Mouse (Mus musculus): ENCODE data around the gene Baz1b. TPM values are rescaled to one million over a fixed set of nuclear protein-coding genes. Genes with fewer than 3 reads are reported as not detected.

Gene Baz1b
- polyA plus RNA-seq, 1 experiment from 2014 or later, result 37.0 TPM

- no peak overlapping the region for H3K9ac ChIP-seq
- peak overlapping the region; percentile 74 for H3K27ac ChIP-seq
- H3K4me2 ChIP-seq (replicated peaks), result no peak overlapping the region
- peaks cover 10% of the 10 kb centered on the region; the same call in 1 of the 2 replicates for H3K27me3 ChIP-seq (ENCODE audit: control insufficient read depth, insufficient read depth, low read length)
- H3K9me3 ChIP-seq (ENCODE audit: control insufficient read depth, low read length), result no peaks in the 10 kb centered on the region
- no peaks in the 10 kb centered on the region for H3K36me3 ChIP-seq (replicated peaks; ENCODE audit: control insufficient read depth, insufficient read depth)
- peak; percentile 84 for ATAC-seq (ENCODE audit: low FRiP score)
- H3K4me3 ChIP-seq (replicated peaks; ENCODE audit: low read length), result no peak overlapping the region
- WGBS, result 5% methylated on average over 12 of the region's 12 CpGs
- peaks cover 11% of the 10 kb centered on the region; the same call in 1 of the 2 replicates for H3K4me1 ChIP-seq (replicated peaks; ENCODE audit: control insufficient read depth, insufficient read depth, low read length)
- peak; percentile 77 for DNase-seq (ENCODE audit: low spot score)
Measured at GRCm38 (mm10) chr5:135253741-135254401, 66.8 kb downstream of the Baz1b start.

GRCm38 (mm10) chr5:135256166-135256565 is 69.1 kb downstream of the Baz1b start:
- H3K27ac ChIP-seq, result no peak overlapping the region
- 96% methylated on average over 3 of the region's 3 CpGs for WGBS
- H3K36me3 ChIP-seq (replicated peaks; ENCODE audit: control insufficient read depth, insufficient read depth), result no peaks in the 10 kb centered on the region
- H3K27me3 ChIP-seq (ENCODE audit: control insufficient read depth, insufficient read depth, low read length), result no peaks in the 10 kb centered on the region
- peaks cover 11% of the 10 kb centered on the region; the same call in 1 of the 2 replicates for H3K4me1 ChIP-seq (replicated peaks; ENCODE audit: control insufficient read depth, insufficient read depth, low read length)
- no peak overlapping the region for H3K4me3 ChIP-seq (replicated peaks; ENCODE audit: low read length)
- no peak for ATAC-seq (ENCODE audit: low FRiP score)
- no peak overlapping the region for H3K9ac ChIP-seq
- H3K9me3 ChIP-seq (ENCODE audit: control insufficient read depth, low read length), result no peaks in the 10 kb centered on the region
- H3K4me2 ChIP-seq (replicated peaks), result no peak overlapping the region
- DNase-seq (ENCODE audit: low spot score), result no peak

GRCm38 (mm10) chr5:135257559-135257958 is 70.5 kb downstream of the Baz1b start:
- no peak overlapping the region for H3K9ac ChIP-seq
- H3K27ac ChIP-seq, result peak overlapping the region; percentile 65
- no peaks in the 10 kb centered on the region for H3K36me3 ChIP-seq (replicated peaks; ENCODE audit: control insufficient read depth, insufficient read depth)
- no peak overlapping the region for H3K4me3 ChIP-seq (replicated peaks; ENCODE audit: low read length)
- DNase-seq (ENCODE audit: low spot score) (no peak), ATAC-seq (ENCODE audit: low FRiP score) (no peak)
- no peaks in the 10 kb centered on the region for H3K9me3 ChIP-seq (ENCODE audit: control insufficient read depth, low read length)
- no peaks in the 10 kb centered on the region for H3K27me3 ChIP-seq (ENCODE audit: control insufficient read depth, insufficient read depth, low read length)
- H3K4me2 ChIP-seq (replicated peaks), result no peak overlapping the region
- WGBS, result 80% methylated on average over 12 of the region's 12 CpGs
- H3K4me1 ChIP-seq (replicated peaks; ENCODE audit: control insufficient read depth, insufficient read depth, low read length), result peaks cover 11% of the 10 kb centered on the region; the same call in 1 of the 2 replicates

- Histone ChIP-seq H3K4me1 (replicated peaks; ENCODE audit: control insufficient read depth, insufficient read depth, low read length) (0 out of 2 replicates have a peak, but pooled peaks cover 5% of the 10 kb centered on the region), H3K9me3 (ENCODE audit: control insufficient read depth, low read length) (no peaks in the 10 kb centered on the region), H3K27me3 (ENCODE audit: control insufficient read depth, insufficient read depth, low read length) (no peaks in the 10 kb centered on the region), H3K4me2 (replicated peaks) (peak overlapping the region; percentile 45), H3K36me3 (replicated peaks; ENCODE audit: control insufficient read depth, insufficient read depth) (no peaks in the 10 kb centered on the region), H3K4me3 (replicated peaks; ENCODE audit: low read length) (peak overlapping the region; percentile 17; the same call in 1 of the 2 replicates), H3K9ac (peak overlapping the region; percentile 50), H3K27ac (peak overlapping the region; percentile 81)
- ATAC-seq (ENCODE audit: low FRiP score), result 0 out of 2 replicates have a peak, but pooled peaks have one; percentile 45
- 14% methylated on average over 30 of the region's 30 CpGs for WGBS
- peak; percentile 60 for DNase-seq (ENCODE audit: low spot score)
Measured at GRCm38 (mm10) chr5:135258280-135259150, 71.5 kb downstream of the Baz1b start.

DNA sequence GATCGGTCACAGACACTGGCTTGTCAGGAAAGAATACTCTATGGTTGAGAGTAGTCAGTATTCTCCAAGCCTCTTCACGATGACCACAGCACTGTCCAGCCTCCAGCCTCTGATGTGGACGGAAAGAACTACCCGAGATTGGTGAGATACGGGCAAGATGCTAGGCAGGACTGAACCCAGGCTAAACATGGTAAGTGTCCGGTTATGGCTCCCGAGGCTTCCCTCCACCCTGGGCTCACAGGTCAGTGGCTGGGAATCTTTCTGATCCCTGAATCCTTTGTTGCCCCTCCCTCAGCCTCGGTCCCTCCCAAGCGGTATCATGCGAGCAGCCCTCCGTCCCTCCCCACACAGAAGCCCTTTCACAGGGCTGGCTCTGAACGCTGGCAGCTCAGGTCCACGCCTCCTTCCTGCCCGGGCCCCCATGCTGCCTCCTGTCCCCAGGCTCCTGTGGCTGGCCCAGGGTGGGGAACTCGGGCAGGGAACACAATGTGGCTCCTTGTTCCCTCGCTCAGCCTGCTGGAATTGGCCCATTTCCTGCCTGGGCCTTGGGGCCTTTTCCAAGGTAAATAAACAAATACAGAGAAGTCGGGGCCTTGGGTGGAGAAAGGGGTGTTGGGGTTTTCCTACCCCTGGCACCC is 76.9 kb downstream of the Baz1b start:
- no peak overlapping the region for H3K4me3 ChIP-seq (replicated peaks; ENCODE audit: low read length)
- no peaks in the 10 kb centered on the region for H3K36me3 ChIP-seq (replicated peaks; ENCODE audit: control insufficient read depth, insufficient read depth)
- peak overlapping the region; percentile 79 for H3K27ac ChIP-seq
- H3K27me3 ChIP-seq (ENCODE audit: control insufficient read depth, insufficient read depth, low read length), result no peaks in the 10 kb centered on the region
- H3K4me1 ChIP-seq (replicated peaks; ENCODE audit: control insufficient read depth, insufficient read depth, low read length), result peaks cover 7% of the 10 kb centered on the region; the same call in 1 of the 2 replicates
- ATAC-seq (ENCODE audit: low FRiP score), result peak; percentile 84
- H3K4me2 ChIP-seq (replicated peaks), result peak overlapping the region; percentile 27
- H3K9me3 ChIP-seq (ENCODE audit: control insufficient read depth, low read length), result no peaks in the 10 kb centered on the region
- 18% methylated on average over 17 of the region's 17 CpGs for WGBS
- DNase-seq (ENCODE audit: low spot score), result peak; percentile 34
- peak overlapping the region; percentile 36 for H3K9ac ChIP-seq

DNA sequence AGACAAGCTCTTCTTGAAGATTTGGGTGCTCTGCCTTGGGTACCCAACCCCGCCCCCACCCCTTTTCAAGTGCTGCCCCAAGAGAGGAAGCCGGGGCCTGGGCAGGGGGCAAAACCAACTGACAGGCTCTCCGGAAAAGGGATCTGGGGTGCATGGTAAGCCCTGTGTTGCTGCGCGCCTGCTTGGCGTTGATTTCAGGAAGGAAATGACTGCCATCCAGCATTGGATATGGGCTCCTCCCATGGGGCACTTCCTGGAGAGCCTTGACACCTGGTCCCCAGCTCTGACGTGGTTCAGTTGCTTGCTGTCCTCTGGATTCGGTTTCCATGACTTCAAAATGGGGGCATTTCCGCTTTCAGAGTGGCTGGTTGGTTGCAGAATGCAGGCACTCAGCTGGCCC is 77.5 kb downstream of the Baz1b start:
- H3K36me3 ChIP-seq (replicated peaks; ENCODE audit: control insufficient read depth, insufficient read depth), result no peaks in the 10 kb centered on the region
- H3K4me3 ChIP-seq (replicated peaks; ENCODE audit: low read length), result no peak overlapping the region
- H3K27ac ChIP-seq, result peak overlapping the region; percentile 79
- no peak overlapping the region for H3K9ac ChIP-seq
- H3K9me3 ChIP-seq (ENCODE audit: control insufficient read depth, low read length), result no peaks in the 10 kb centered on the region
- H3K4me2 ChIP-seq (replicated peaks), result peak overlapping the region; percentile 27
- DNase-seq (ENCODE audit: low spot score), result no peak
- H3K4me1 ChIP-seq (replicated peaks; ENCODE audit: control insufficient read depth, insufficient read depth, low read length), result peaks cover 7% of the 10 kb centered on the region; the same call in 1 of the 2 replicates
- 0 out of 2 replicates have a peak, but pooled peaks have one; percentile 11 for ATAC-seq (ENCODE audit: low FRiP score)
- H3K27me3 ChIP-seq (ENCODE audit: control insufficient read depth, insufficient read depth, low read length), result no peaks in the 10 kb centered on the region
- WGBS, result 39% methylated on average over 9 of the region's 9 CpGs

- Histone ChIP-seq H3K9me3 (ENCODE audit: control insufficient read depth, low read length) (no peaks in the 10 kb centered on the region), H3K27ac (no peak overlapping the region), H3K36me3 (replicated peaks; ENCODE audit: control insufficient read depth, insufficient read depth) (no peaks in the 10 kb centered on the region), H3K4me1 (replicated peaks; ENCODE audit: control insufficient read depth, insufficient read depth, low read length) (peaks cover 3% of the 10 kb centered on the region; the same call in 1 of the 2 replicates), H3K27me3 (ENCODE audit: control insufficient read depth, insufficient read depth, low read length) (no peaks in the 10 kb centered on the region), H3K9ac (no peak overlapping the region), H3K4me3 (replicated peaks; ENCODE audit: low read length) (no peak overlapping the region), H3K4me2 (replicated peaks) (no peak overlapping the region)
- ATAC-seq (ENCODE audit: low FRiP score) (no peak), DNase-seq (ENCODE audit: low spot score) (no peak)
- WGBS, result 86% methylated on average over 8 of the region's 8 CpGs
Measured at GRCm38 (mm10) chr5:135269451-135269850, 82.4 kb downstream of the Baz1b start.

DNA sequence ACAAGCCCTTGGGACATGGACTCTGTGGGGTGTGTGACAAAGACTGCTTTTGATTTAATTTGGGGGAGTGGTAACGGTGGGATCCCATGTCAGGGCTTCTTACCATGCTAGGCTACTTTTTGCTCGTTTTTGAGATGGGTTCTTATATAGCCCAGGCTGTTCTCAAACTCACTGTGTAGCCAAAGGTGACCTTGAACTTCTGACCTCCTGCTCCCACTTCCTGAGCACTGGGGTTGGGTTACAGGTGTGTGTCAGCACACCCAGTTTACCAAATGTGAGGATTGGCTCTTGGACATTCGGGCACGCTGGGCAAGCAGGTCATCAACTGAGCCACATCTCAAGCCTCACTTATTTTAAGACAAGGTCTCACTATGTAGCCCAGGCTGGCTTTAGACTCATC is 83.3 kb downstream of the Baz1b start:
- Histone ChIP-seq H3K4me2 (replicated peaks) (no peak overlapping the region), H3K4me1 (replicated peaks; ENCODE audit: control insufficient read depth, insufficient read depth, low read length) (0 out of 2 replicates have a peak, but pooled peaks cover 4% of the 10 kb centered on the region), H3K9me3 (ENCODE audit: control insufficient read depth, low read length) (no peaks in the 10 kb centered on the region), H3K4me3 (replicated peaks; ENCODE audit: low read length) (no peak overlapping the region), H3K9ac (no peak overlapping the region), H3K27ac (no peak overlapping the region), H3K27me3 (ENCODE audit: control insufficient read depth, insufficient read depth, low read length) (no peaks in the 10 kb centered on the region), H3K36me3 (replicated peaks; ENCODE audit: control insufficient read depth, insufficient read depth) (no peaks in the 10 kb centered on the region)
- DNase-seq (ENCODE audit: low spot score), result no peak
- ATAC-seq (ENCODE audit: low FRiP score), result no peak
- 90% methylated on average over 4 of the region's 4 CpGs for WGBS
